Mouse (Mus musculus) lung, postnatal 0 days (tissue): ENCODE measurements around the gene Cga. TPM values are rescaled to one million over a fixed set of nuclear protein-coding genes. Genes with fewer than 3 reads are reported as not detected.

Source experiments
- ATAC-seq: fragments of 200-750 bp; cut with Nextera tagmentation; 2 replicates; pipeline ENCODE4 v1.8.0; 2017; ENCODE audit warnings: moderate library complexity
- DNase-seq: peaks from one replicate; pipeline ENCODE4 v3.0.0-alpha.2; 2016; ENCODE audit warnings: low spot score
- H3K27ac ChIP-seq: fragments of 300-500 bp; sonication (generic); 2 replicates; pipeline ENCODE4 v1.5.1; 2014; ENCODE audit warnings: antibody characterized with exemption, mild to moderate bottlenecking, low read length, mixed read lengths
- H3K27me3 ChIP-seq: fragments of 300-500 bp; sonication (generic); replicated peaks from 2 replicates; pipeline ENCODE4 v1.6.1; 2014; ENCODE audit warnings: low read length, mixed read lengths; ENCODE audit not compliant: insufficient read depth
- H3K36me3 ChIP-seq: fragments of 300-500 bp; sonication (generic); 2 replicates; pipeline ENCODE4 v1.6.1; 2014; ENCODE audit warnings: low read length, mixed read lengths; ENCODE audit not compliant: insufficient read depth
- H3K4me1 ChIP-seq: fragments of 300-500 bp; sonication (generic); 2 replicates; pipeline ENCODE4 v1.6.1; 2014; ENCODE audit warnings: antibody characterized with exemption, low read depth, low read length, mixed read lengths; ENCODE audit not compliant: insufficient read depth
- H3K4me2 ChIP-seq: fragments of 300-500 bp; sonication (generic); replicated peaks from 2 replicates; pipeline ENCODE4 v1.6.1; 2014; ENCODE audit warnings: low read depth, mild to moderate bottlenecking, low read length, moderate library complexity, mixed read lengths
- H3K4me3 ChIP-seq: fragments of 300-500 bp; sonication (generic); 2 replicates; pipeline ENCODE4 v1.5.1; 2014; ENCODE audit warnings: low read depth, low read length
- H3K9ac ChIP-seq: fragments of 300-500 bp; sonication (generic); replicated peaks from 2 replicates; pipeline ENCODE4 v1.6.1; 2014; ENCODE audit warnings: low read depth, mild to moderate bottlenecking
- H3K9me3 ChIP-seq: fragments of 300-500 bp; sonication (generic); 2 replicates; pipeline ENCODE4 v1.6.1; 2016; ENCODE audit warnings: low read length, mixed read lengths
- CTCF ChIP-seq: IDR thresholded peaks from 2 replicates; pipeline ENCODE4 v1.5.1; 2016; ENCODE audit warnings: antibody characterized with exemption, mild to moderate bottlenecking
- EP300 ChIP-seq: IDR thresholded peaks from 2 replicates; pipeline ENCODE4 v1.6.1; 2016; ENCODE audit warnings: antibody characterized with exemption, mild to moderate bottlenecking, control low read depth
- WGBS: fragments of 180-500 bp; shearing (Covaris S2); extraction: QIAGEN DNeasy Blood & Tissue Kit; methylation state at CpG from one replicate; pipeline ENCODE4 v1.1.7; 2014; 5-methylcytosine and 5-hydroxymethylcytosine counted together
- polyA plus RNA-seq: library from polyadenylated mRNA; unstranded; fragments of >200 nt; fragmentation: Nextera tagmentation; extraction: Ambion mirVana; gene quantifications from 2 replicates; pipeline ENCODE4 v1.2.1, GENCODE M21; 2015

Cga gene
- polyA plus RNA-seq, 1 experiment from 2014 or later: not detected

DNA sequence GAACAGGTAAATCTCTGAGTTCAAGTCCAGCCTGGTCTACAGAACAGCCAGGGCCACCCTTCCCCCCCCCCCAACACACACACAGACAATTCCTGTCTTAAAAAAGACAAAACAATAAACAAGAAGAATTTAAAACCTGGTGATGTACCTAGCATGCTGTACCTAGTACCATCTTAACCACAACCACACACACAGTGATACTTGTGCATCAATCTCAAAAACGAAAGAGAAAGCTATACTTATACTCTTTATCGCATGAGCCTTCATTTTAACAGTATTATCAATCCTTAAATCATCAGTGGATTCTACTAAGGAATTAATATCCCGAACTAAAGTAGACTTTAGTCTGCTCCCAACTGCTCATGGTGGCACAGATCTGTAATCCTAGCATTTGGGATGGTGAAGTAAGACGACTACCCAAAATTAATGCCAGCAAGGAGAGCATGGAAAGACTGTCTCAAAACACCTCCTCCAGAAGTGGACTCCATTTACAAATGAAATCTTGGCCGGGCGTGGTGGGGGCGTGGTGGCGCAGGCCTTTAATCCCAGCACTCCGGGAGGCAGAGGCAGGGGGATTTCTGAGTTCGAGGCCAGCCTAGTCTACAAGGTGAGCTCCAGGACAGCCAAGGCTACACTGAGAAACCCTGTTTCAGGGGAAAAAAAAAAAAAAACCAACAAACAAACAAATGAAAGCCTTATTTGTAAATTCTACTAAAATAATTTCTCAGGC is 12.5 kb upstream of the Cga start:
- Histone ChIP-seq H3K9me3 (no peaks in the 10 kb centered on the region), H3K27ac (no peak overlapping the region), H3K4me2 (peak overlapping the region; percentile 56; the same call in 1 of the 2 replicates), H3K27me3 (no peaks in the 10 kb centered on the region), H3K4me3 (no peak overlapping the region), H3K9ac (0 out of 2 replicates have a peak overlapping the region, but pooled peaks have one; percentile 82), H3K36me3 (no peaks in the 10 kb centered on the region), H3K4me1 (peaks cover 11% of the 10 kb centered on the region; the same call in 1 of the 2 replicates)
- 77% methylated on average over 10 of the region's 10 CpGs for WGBS
- DNase-seq (no peak), ATAC-seq (no peak)
- TF ChIP-seq CTCF (no peak), EP300 (no peak)

DNA sequence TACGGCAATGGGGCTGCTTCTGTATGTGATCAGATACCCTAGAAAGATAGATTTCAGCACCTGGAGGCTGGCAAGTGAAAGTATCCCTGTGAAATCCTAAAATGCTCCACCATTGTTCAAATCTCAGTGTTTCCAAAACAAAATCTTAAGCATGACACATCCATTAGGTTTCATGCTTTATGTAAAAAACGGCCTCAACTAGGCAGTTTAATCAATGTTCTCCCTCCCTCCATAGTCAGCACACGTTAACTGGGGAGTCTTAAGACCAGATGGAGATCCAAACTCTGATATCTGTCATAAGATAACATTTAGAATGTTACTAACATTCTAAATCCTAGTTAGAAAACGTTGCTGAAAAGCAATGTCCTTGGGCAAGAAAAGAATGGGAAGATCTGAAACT is 11.7 kb upstream of the Cga start:
- Histone ChIP-seq H3K4me3 (peak overlapping the region; percentile 99), H3K36me3 (no peaks in the 10 kb centered on the region), H3K9me3 (no peaks in the 10 kb centered on the region), H3K9ac (peak overlapping the region; percentile 82), H3K27me3 (no peaks in the 10 kb centered on the region), H3K4me2 (peak overlapping the region; percentile 56), H3K4me1 (peaks cover 12% of the 10 kb centered on the region; the same call in 1 of the 2 replicates), H3K27ac (peak overlapping the region; percentile 96)
- TF ChIP-seq EP300 (no peak), CTCF (no peak)
- no peak for DNase-seq
- ATAC-seq: no peak
- WGBS: 10% methylated on average over 4 of the region's 4 CpGs

DNA sequence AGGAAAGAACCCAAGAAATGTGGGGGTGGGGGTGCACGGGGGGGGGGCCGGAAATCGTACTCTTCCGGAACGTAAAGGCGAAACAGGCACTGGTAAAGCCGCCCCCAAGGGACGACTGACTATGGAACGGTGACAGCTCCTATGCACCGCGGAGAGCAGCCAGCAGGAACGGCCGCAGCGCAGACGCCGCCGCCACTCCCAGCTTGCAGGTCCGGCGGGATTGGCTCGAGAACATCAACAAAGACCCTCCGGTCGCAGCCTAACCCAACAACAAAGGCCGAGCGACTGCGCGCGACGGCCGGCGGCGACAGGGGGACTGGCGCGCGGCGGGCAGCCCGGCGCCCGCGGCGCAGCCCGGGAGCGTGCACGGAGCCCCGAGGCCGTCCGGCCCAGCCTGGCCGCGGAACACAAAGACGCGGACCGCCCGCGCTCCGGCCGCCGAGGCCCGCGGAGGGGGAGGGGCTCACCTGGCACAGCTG is 11.2 kb upstream of the Cga start:
- H3K9ac ChIP-seq: peak overlapping the region; percentile 82
- ATAC-seq (peak; percentile 73), DNase-seq (peak; percentile 77)
- peak overlapping the region; percentile 96 for H3K27ac ChIP-seq
- H3K27me3 ChIP-seq: no peaks in the 10 kb centered on the region
- TF ChIP-seq EP300 (no peak), CTCF (no peak)
- 0% methylated on average over 34 of the region's 58 CpGs for WGBS
- H3K4me1 ChIP-seq: peaks cover 12% of the 10 kb centered on the region; the same call in 1 of the 2 replicates
- peak overlapping the region; percentile 99 for H3K4me3 ChIP-seq
- no peaks in the 10 kb centered on the region for H3K9me3 ChIP-seq
- no peaks in the 10 kb centered on the region for H3K36me3 ChIP-seq
- H3K4me2 ChIP-seq: peak overlapping the region; percentile 56

DNA sequence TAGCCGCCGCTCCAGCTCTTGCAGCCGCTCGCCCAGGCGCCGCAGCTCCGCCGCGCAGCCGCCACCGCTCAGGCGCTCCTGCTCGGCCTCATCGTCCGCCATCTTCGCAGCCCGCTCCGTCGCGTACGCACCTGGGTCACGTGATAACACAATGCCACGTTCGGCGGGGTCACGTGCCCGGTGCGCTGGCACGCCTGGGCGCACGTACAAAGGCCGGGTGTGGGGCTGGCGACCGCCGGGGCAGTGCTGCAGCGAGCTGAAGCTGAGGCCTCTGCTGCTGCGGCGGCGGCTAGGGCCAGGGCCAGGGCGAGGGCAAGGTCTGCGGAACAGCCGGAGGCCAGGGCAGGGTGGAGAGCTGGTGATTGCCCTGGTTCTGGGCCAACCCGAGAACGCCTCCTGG is 10.8 kb upstream of the Cga start, which contains the start of gene Zfp292:
Gene Zfp292, minus strand, starts transcription at position 143 of the 400 bp plus-strand sequence.
- Histone ChIP-seq H3K4me2 (peak within 1 kb of the TSS; percentile 56), H3K4me3 (peak within 1 kb of the TSS; percentile 99), H3K9ac (peak within 1 kb of the TSS; percentile 82), H3K4me1 (peaks cover 12% of the 10 kb centered on the region; the same call in 1 of the 2 replicates), H3K27me3 (no peaks in the 10 kb centered on the region), H3K27ac (peak within 1 kb of the TSS; percentile 96), H3K9me3 (no peaks in the 10 kb centered on the region), H3K36me3 (no peaks in the 10 kb centered on the region)
- WGBS: 2% methylated on average over 42 of the region's 44 CpGs
- TF ChIP-seq EP300: no peak
- no peak for TF ChIP-seq CTCF
- peak; percentile 96 for DNase-seq
- ATAC-seq: peak; percentile 94

DNA sequence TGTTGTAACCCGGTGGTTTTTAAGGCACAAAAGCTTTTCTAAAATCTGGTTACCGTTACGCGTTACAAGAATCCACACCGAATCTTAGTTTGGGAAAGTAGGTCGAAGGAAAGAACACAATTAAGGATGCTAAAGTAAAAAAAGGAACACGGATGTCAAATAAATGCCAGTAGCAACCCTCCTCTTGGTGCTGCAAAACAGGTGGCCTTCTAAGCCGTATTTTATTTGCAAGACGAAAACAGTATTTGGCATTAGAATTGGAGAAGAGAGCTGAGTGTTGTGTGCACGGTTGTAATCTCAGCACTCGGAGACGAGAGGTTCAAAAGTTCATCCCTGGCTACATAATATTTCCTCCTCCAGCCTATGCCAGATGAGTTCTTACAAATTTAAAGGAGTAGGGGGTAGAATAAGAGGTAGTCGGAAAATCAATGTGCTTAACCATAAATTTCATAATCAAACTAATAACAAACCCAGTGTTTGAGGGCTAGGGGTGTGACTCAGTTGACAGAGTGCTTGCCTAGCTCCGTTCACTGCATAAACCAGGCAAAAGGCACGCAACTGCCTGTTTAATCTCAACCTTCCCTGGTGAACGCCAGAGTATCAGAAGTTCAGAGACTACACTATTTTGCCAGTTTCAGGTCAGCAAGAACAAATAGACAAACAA is 10.1 kb upstream of the Cga start:
- DNase-seq (peak; percentile 27), ATAC-seq (no peak)
- Histone ChIP-seq H3K27me3 (no peaks in the 10 kb centered on the region), H3K4me2 (peak overlapping the region; percentile 56), H3K9me3 (no peaks in the 10 kb centered on the region), H3K36me3 (no peaks in the 10 kb centered on the region), H3K27ac (peak overlapping the region; percentile 96), H3K4me3 (peak overlapping the region; percentile 99), H3K9ac (peak overlapping the region; percentile 82), H3K4me1 (peaks cover 12% of the 10 kb centered on the region; the same call in 1 of the 2 replicates)
- no peak for TF ChIP-seq CTCF
- TF ChIP-seq EP300: no peak
- WGBS: 20% methylated on average over 16 of the region's 16 CpGs
